Mouse (Mus musculus): ENCODE measurements around the gene Gmps. TPM values are rescaled to one million over a fixed set of nuclear protein-coding genes. Genes with fewer than 3 reads are reported as not detected.

The Gmps gene
- polyA plus RNA-seq, 1 experiment from 2014 or later: 14.1 TPM

GRCm38 (mm10) chr3:63988722-63989440 lies 13.0 kb downstream of the Gmps start:
- Histone ChIP-seq H3K4me3 (ENCODE audit: low read depth, low read length) (no peak overlapping the region), H3K4me2 (ENCODE audit: low read depth, low read length) (no peak overlapping the region), H3K36me3 (replicated peaks; ENCODE audit: insufficient read depth, low read length) (peaks cover 68% of the 10 kb centered on the region), H3K9me3 (ENCODE audit: low read length) (no peaks in the 10 kb centered on the region), H3K9ac (replicated peaks) (no peak overlapping the region), H3K4me1 (ENCODE audit: insufficient read depth) (no peaks in the 10 kb centered on the region), H3K27ac (ENCODE audit: low read depth) (no peak overlapping the region), H3K27me3 (ENCODE audit: insufficient read depth, low read length) (no peaks in the 10 kb centered on the region)
- ATAC-seq (no peak), DNase-seq (no peak)
- 90% methylated on average over 3 of the region's 3 CpGs for WGBS (ENCODE audit: insufficient replicate concordance)
- TF ChIP-seq CTCF (IDR thresholded peaks at IDR 0.05; ENCODE audit: low read depth) (no peak), EP300 (IDR thresholded peaks at IDR 0.05; ENCODE audit: low read depth) (no peak)

- H3K4me2 ChIP-seq (ENCODE audit: low read depth, low read length): no peak overlapping the region
- 83% methylated on average over 3 of the region's 3 CpGs for WGBS (ENCODE audit: insufficient replicate concordance)
- no peak for DNase-seq
- H3K9ac ChIP-seq (replicated peaks): no peak overlapping the region
- no peaks in the 10 kb centered on the region for H3K9me3 ChIP-seq (ENCODE audit: low read length)
- TF ChIP-seq CTCF (IDR thresholded peaks at IDR 0.05; ENCODE audit: low read depth): no peak
- no peak for TF ChIP-seq EP300 (IDR thresholded peaks at IDR 0.05; ENCODE audit: low read depth)
- no peak overlapping the region for H3K4me3 ChIP-seq (ENCODE audit: low read depth, low read length)
- ATAC-seq: no peak
- no peaks in the 10 kb centered on the region for H3K36me3 ChIP-seq (replicated peaks; ENCODE audit: insufficient read depth, low read length)
- no peaks in the 10 kb centered on the region for H3K4me1 ChIP-seq (ENCODE audit: insufficient read depth)
- no peaks in the 10 kb centered on the region for H3K27me3 ChIP-seq (ENCODE audit: insufficient read depth, low read length)
- H3K27ac ChIP-seq (ENCODE audit: low read depth): no peak overlapping the region
Measured at GRCm38 (mm10) chr3:64021436-64021835, 45.5 kb downstream of the Gmps start.

- H3K9ac ChIP-seq (replicated peaks): no peak overlapping the region
- H3K27ac ChIP-seq (ENCODE audit: low read depth): no peak overlapping the region
- 59% methylated on average over 2 of the region's 2 CpGs for WGBS (ENCODE audit: insufficient replicate concordance)
- no peak for ATAC-seq
- no peaks in the 10 kb centered on the region for H3K9me3 ChIP-seq (ENCODE audit: low read length)
- no peak overlapping the region for H3K4me3 ChIP-seq (ENCODE audit: low read depth, low read length)
- no peaks in the 10 kb centered on the region for H3K36me3 ChIP-seq (replicated peaks; ENCODE audit: insufficient read depth, low read length)
- DNase-seq: no peak
- H3K27me3 ChIP-seq (ENCODE audit: insufficient read depth, low read length): no peaks in the 10 kb centered on the region
- no peak overlapping the region for H3K4me2 ChIP-seq (ENCODE audit: low read depth, low read length)
- no peaks in the 10 kb centered on the region for H3K4me1 ChIP-seq (ENCODE audit: insufficient read depth)
- TF ChIP-seq EP300 (IDR thresholded peaks at IDR 0.05; ENCODE audit: low read depth) (no peak), CTCF (IDR thresholded peaks at IDR 0.05; ENCODE audit: low read depth) (no peak)
Measured at GRCm38 (mm10) chr3:64021867-64022266, 46.0 kb downstream of the Gmps start.

- Histone ChIP-seq H3K4me2 (ENCODE audit: low read depth, low read length) (no peak overlapping the region), H3K4me1 (ENCODE audit: insufficient read depth) (no peaks in the 10 kb centered on the region), H3K9ac (replicated peaks) (no peak overlapping the region), H3K9me3 (ENCODE audit: low read length) (no peaks in the 10 kb centered on the region), H3K27me3 (ENCODE audit: insufficient read depth, low read length) (no peaks in the 10 kb centered on the region), H3K36me3 (replicated peaks; ENCODE audit: insufficient read depth, low read length) (no peaks in the 10 kb centered on the region), H3K27ac (ENCODE audit: low read depth) (no peak overlapping the region), H3K4me3 (ENCODE audit: low read depth, low read length) (no peak overlapping the region)
- WGBS (ENCODE audit: insufficient replicate concordance): 85% methylated on average over 4 of the region's 4 CpGs
- ATAC-seq (no peak), DNase-seq (no peak)
- TF ChIP-seq EP300 (IDR thresholded peaks at IDR 0.05; ENCODE audit: low read depth) (no peak), CTCF (IDR thresholded peaks at IDR 0.05; ENCODE audit: low read depth) (no peak)
Measured at GRCm38 (mm10) chr3:64029846-64030245, 53.9 kb downstream of the Gmps start.

GRCm38 (mm10) chr3:64038136-64038841 lies 62.4 kb downstream of the Gmps start:
- no peak for DNase-seq
- no peak overlapping the region for H3K9ac ChIP-seq (replicated peaks)
- no peak overlapping the region for H3K4me2 ChIP-seq (ENCODE audit: low read depth, low read length)
- H3K36me3 ChIP-seq (replicated peaks; ENCODE audit: insufficient read depth, low read length): no peaks in the 10 kb centered on the region
- 56% methylated on average over 7 of the region's 7 CpGs for WGBS (ENCODE audit: insufficient replicate concordance)
- TF ChIP-seq CTCF (IDR thresholded peaks at IDR 0.05; ENCODE audit: low read depth) (no peak), EP300 (IDR thresholded peaks at IDR 0.05; ENCODE audit: low read depth) (no peak)
- H3K9me3 ChIP-seq (ENCODE audit: low read length): no peaks in the 10 kb centered on the region
- H3K4me1 ChIP-seq (ENCODE audit: insufficient read depth): no peaks in the 10 kb centered on the region
- no peaks in the 10 kb centered on the region for H3K27me3 ChIP-seq (ENCODE audit: insufficient read depth, low read length)
- H3K27ac ChIP-seq (ENCODE audit: low read depth): no peak overlapping the region
- H3K4me3 ChIP-seq (ENCODE audit: low read depth, low read length): no peak overlapping the region
- ATAC-seq: peak; percentile 48; the same call in 1 of the 2 replicates
